Mouse (Mus musculus) stomach, embryonic 16.5 days (tissue): ENCODE results near the gene Med13. TPM values are rescaled to one million over a fixed set of nuclear protein-coding genes. Genes with fewer than 3 reads are reported as not detected.

Experiments
- ATAC-seq: fragments of 200-750 bp; cut with Nextera tagmentation; 2 replicates; pipeline ENCODE4 v1.8.0; 2017; ENCODE audit warnings: moderate number of reproducible peaks, moderate TSS enrichment; ENCODE audit not compliant: insufficient read depth, low FRiP score
- H3K27ac ChIP-seq: fragments of 300-500 bp; sonication (generic); 2 replicates; pipeline ENCODE4 v1.5.1; 2014; ENCODE audit warnings: low read length
- H3K27me3 ChIP-seq: fragments of 300-500 bp; sonication (generic); 2 replicates; pipeline ENCODE4 v1.6.1; 2014; ENCODE audit warnings: low read length, control low read depth, mixed read lengths; ENCODE audit not compliant: control insufficient read depth, insufficient read depth
- H3K36me3 ChIP-seq: fragments of 300-500 bp; sonication (generic); 2 replicates; pipeline ENCODE4 v1.6.1; 2014; ENCODE audit warnings: low read length; ENCODE audit not compliant: control insufficient read depth, insufficient read depth
- H3K4me1 ChIP-seq: fragments of 300-500 bp; sonication (generic); 2 replicates; pipeline ENCODE4 v1.6.1; 2014; ENCODE audit warnings: low read length, control low read depth, mixed read lengths; ENCODE audit not compliant: control insufficient read depth, insufficient read depth
- H3K4me2 ChIP-seq: fragments of 300-500 bp; sonication (generic); 2 replicates; pipeline ENCODE4 v1.6.1; 2014; ENCODE audit warnings: low read depth, low read length, mixed read lengths
- H3K4me3 ChIP-seq: fragments of 300-500 bp; sonication (generic); replicated peaks from 2 replicates; pipeline ENCODE4 v1.5.1; 2014; ENCODE audit warnings: mild to moderate bottlenecking, low read length
- H3K9ac ChIP-seq: fragments of 300-500 bp; sonication (generic); 2 replicates; pipeline ENCODE4 v1.6.1; 2014; ENCODE audit warnings: low read length
- H3K9me3 ChIP-seq: fragments of 300-500 bp; sonication (generic); replicated peaks from 2 replicates; pipeline ENCODE4 v1.6.1; 2016; ENCODE audit warnings: low read length, control low read depth; ENCODE audit not compliant: control insufficient read depth
- WGBS: fragments of 180-500 bp; shearing (Covaris S2); extraction: QIAGEN DNeasy Blood & Tissue Kit; methylation state at CpG from one replicate; pipeline ENCODE4 v1.1.7; 2014; 5-methylcytosine and 5-hydroxymethylcytosine counted together
- polyA plus RNA-seq: library from polyadenylated mRNA; unstranded; fragments of >200 nt; fragmentation: Nextera tagmentation; extraction: Ambion mirVana; gene quantifications from 2 replicates; pipeline ENCODE4 v1.2.1, GENCODE M21; 2015

Gene Med13
- polyA plus RNA-seq, 1 experiment from 2014 or later, result 9.1 TPM

DNA sequence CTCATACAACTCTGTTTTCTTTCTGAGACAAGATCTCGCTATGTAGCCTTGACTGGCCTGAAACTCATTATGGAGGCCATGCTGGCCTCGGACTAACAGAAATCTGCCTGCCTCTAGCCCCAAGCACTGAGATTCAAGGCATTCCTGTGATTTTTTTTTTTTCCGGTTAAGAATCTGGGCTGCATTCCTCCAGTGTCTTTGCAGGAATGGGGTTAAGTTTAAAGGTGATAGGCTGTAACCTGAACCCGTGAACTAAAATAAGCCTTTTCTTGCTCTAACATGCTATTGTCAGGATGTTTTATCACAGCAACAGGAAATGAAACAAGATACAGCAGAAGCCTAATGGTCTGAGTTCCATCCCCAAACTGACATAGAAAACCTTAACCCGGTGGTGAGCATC is 11.6 kb upstream of the Med13 start:
- H3K4me2 ChIP-seq, result no peak overlapping the region
- no peaks in the 10 kb centered on the region for H3K9me3 ChIP-seq
- no peak for ATAC-seq
- H3K9ac ChIP-seq, result no peak overlapping the region
- H3K36me3 ChIP-seq, result no peaks in the 10 kb centered on the region
- 50% methylated on average over 5 of the region's 5 CpGs for WGBS
- no peaks in the 10 kb centered on the region for H3K27me3 ChIP-seq
- no peak overlapping the region for H3K4me3 ChIP-seq
- no peaks in the 10 kb centered on the region for H3K4me1 ChIP-seq
- H3K27ac ChIP-seq, result no peak overlapping the region

DNA sequence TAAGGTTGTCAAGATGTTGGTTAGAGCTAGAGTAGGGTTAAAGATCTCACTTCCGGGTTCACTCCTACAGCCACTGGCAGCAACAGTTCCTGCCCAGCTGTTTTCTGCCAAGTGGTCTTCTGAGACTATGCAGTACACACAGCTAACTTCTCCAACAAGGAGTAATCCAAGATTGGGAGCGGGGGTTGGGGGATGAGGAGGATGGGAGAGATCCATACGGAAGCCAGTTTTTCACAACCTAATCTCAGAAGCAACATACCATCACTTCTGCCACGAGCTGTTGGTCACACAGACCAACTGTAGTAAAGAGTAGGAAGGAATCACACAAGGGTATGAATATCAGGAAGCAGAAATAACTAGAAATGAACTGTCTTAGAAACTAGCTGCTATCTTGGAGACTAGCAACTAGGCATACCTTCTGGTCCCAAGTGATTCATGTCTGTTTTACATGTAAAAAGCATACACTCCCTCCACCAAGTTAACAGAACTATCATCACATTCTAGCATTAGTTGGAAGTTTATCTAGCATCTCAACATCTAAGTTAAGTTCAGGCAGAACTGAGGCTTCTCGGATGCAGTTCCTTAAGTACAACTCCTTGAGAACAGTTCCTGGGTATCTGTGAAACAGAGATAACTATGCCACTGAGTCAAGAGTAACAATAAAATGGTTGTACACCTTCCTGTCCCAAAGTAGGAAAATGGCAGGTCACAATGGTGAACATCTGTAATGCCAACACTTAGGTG is 7.5 kb upstream of the Med13 start:
- H3K27me3 ChIP-seq, result no peaks in the 10 kb centered on the region
- H3K36me3 ChIP-seq, result no peaks in the 10 kb centered on the region
- no peaks in the 10 kb centered on the region for H3K9me3 ChIP-seq
- no peak for ATAC-seq
- no peak overlapping the region for H3K4me2 ChIP-seq
- H3K27ac ChIP-seq, result no peak overlapping the region
- H3K4me1 ChIP-seq, result no peaks in the 10 kb centered on the region
- H3K4me3 ChIP-seq, result no peak overlapping the region
- 63% methylated on average over 5 of the region's 5 CpGs for WGBS
- H3K9ac ChIP-seq, result no peak overlapping the region

DNA sequence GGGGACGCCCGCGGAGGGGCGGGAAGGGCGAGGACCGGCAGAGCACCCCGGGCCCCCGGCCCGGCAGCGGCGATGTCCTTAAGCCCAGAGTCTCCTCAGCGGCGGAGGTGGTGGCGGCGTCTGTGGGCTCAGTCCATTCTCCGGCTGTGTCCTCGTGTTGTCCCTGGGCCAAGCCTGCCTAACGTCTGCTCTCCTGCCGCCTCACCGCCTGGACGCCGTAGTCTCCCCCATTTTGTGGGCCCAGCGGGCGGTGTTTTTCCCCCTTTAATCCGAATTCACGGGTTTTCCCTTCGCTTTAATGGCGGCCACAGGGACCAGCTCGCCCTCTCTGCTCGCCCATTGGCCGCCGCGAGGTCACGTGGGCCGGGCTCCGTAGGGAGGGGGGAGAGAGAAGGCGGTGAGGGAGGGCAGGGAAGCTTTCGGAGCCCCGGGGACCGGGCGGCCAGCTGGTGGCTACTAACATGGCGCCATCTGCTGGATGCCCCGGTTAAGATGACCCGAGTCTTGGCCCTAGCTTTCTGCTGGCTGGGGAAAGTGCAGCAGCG is 654 bp upstream of the Med13 start:
- Histone ChIP-seq H3K27me3 (no peaks in the 10 kb centered on the region), H3K4me2 (peak overlapping the region; percentile 29; the same call in 1 of the 2 replicates), H3K4me3 (peak overlapping the region; percentile 98), H3K4me1 (peaks cover 21% of the 10 kb centered on the region), H3K36me3 (0 out of 2 replicates have a peak, but pooled peaks cover 3% of the 10 kb centered on the region), H3K9ac (peak overlapping the region; percentile 97), H3K9me3 (no peaks in the 10 kb centered on the region), H3K27ac (peak overlapping the region; percentile 99)
- ATAC-seq, result peak; percentile 98
- under 1% methylated on average over 45 of the region's 45 CpGs for WGBS

DNA sequence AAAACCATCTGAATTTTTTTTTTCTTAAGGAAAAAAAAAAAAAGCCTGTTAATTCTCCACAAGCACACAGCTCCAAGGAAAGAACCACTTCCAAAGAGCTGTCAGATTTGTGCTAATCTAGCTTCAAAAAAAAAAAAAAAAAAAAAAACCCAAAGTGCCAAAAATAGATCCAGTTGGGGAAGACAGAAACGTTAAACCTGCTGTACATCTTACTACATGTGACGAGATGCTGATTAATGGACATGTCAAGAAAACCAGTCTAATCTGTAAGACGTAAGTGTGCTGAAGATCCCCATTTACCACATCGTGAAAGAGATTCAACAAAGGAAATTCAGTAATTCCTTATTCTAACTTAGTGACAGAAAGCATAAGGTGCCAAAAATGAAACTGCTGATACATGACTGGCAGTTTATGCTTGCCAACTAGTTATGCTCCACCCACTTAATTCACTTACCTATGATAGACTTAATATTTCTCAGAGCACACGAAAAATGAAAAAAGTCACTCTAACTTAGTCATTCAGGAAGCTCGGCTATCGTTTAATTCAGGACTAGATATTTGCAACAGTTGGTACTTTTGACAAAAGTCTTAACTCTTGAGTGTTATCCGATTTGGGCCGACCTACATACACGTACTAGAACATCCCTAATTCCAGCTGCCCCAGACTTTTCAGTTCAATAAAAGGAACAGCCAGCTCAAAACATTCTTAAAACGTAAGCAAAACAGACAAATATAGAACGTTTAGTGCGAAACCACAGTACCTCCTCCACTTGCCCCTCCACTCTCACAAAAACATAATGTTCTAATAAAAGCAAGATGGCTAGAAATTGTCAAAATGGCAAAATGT is 1.2 kb downstream of the Med13 start:
- H3K4me1 ChIP-seq, result peaks cover 24% of the 10 kb centered on the region
- H3K27ac ChIP-seq, result 0 out of 2 replicates have a peak overlapping the region, but pooled peaks have one; percentile 15
- H3K9me3 ChIP-seq, result no peaks in the 10 kb centered on the region
- H3K4me3 ChIP-seq, result peak overlapping the region; percentile 98
- H3K9ac ChIP-seq, result peak overlapping the region; percentile 97
- ATAC-seq, result no peak
- H3K4me2 ChIP-seq, result peak overlapping the region; percentile 61
- no peaks in the 10 kb centered on the region for H3K27me3 ChIP-seq
- WGBS, result 2% methylated on average over 13 of the region's 13 CpGs
- 0 out of 2 replicates have a peak, but pooled peaks cover 3% of the 10 kb centered on the region for H3K36me3 ChIP-seq

DNA sequence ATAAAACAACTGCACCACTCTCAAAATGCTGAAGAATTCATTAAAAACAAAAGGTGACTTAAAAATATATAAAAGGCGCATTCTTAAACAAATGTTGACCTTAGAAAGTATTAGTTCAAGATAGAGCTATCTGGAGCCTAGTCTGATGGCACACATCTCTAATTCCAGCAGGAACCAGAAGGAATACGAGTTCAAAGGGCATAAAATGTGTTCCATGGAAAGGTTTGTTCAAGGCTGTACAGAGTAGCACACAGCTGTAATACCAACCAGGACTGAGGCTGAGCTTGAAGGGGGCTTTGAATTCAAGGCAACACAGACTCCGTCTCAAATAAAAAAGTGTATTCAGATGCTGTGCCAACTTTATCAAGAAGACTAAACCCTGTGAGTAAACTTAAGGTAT is 3.8 kb downstream of the Med13 start:
- no peak overlapping the region for H3K4me2 ChIP-seq
- H3K9me3 ChIP-seq, result no peaks in the 10 kb centered on the region
- H3K36me3 ChIP-seq, result 0 out of 2 replicates have a peak, but pooled peaks cover 3% of the 10 kb centered on the region
- no peak overlapping the region for H3K9ac ChIP-seq
- 58% methylated on average over 3 of the region's 3 CpGs for WGBS
- no peak overlapping the region for H3K4me3 ChIP-seq
- peaks cover 24% of the 10 kb centered on the region for H3K4me1 ChIP-seq
- ATAC-seq, result no peak
- no peak overlapping the region for H3K27ac ChIP-seq
- no peaks in the 10 kb centered on the region for H3K27me3 ChIP-seq

DNA sequence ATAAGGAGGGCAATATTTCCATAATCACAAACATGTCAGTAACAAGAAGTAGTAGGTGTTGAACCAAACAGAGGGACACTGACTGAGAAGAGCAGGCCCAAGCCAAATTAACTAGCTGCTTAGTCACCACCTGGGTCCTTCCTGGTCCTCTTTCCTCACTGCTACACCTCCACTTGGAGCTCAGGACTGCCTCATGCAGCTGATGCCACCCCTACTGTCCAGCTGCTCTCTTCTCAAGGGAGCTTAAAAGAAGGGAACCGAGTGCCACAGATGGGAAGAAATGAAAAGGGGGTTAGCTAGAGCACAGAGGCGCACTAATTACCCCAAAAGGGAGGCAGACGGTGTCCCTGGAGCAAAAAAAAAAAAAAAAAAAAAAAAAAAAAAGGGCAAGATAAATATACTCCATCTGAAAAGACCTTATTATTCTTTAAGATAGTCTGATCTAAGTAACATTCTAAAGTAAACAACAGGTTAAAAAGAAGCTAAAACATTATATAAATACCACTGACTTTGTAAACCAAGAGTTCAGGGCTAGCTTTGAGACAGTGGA is 5.6 kb downstream of the Med13 start:
- 37% methylated on average over 3 of the region's 3 CpGs for WGBS
- Histone ChIP-seq H3K9ac (no peak overlapping the region), H3K4me2 (no peak overlapping the region), H3K4me3 (no peak overlapping the region), H3K36me3 (0 out of 2 replicates have a peak, but pooled peaks cover 3% of the 10 kb centered on the region), H3K4me1 (peaks cover 24% of the 10 kb centered on the region), H3K27me3 (no peaks in the 10 kb centered on the region), H3K9me3 (no peaks in the 10 kb centered on the region), H3K27ac (no peak overlapping the region)
- ATAC-seq, result no peak

DNA sequence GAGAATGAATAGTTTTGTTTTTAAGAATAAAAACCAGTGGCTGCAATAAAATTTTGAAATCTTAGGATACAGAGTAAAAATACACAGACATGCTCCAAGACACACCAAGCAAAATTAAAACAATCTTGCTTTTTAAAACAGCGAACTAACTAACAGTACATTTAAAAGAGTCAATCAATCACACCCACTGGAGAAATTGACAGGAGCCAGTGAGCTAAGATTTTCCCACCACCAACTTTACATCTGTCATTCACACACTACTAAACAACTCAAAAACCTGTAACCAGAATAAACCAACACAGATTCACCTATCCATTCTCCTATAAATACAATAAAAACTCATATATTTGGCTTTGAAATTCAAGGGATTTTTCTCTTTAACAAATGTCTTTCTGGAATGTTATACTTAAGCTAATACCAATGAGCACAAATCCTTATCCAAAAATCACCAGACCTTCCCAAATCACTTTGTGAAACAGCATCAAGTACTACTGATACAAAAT is 6.7 kb downstream of the Med13 start:
- peaks cover 23% of the 10 kb centered on the region for H3K4me1 ChIP-seq
- H3K27me3 ChIP-seq, result no peaks in the 10 kb centered on the region
- H3K4me3 ChIP-seq, result no peak overlapping the region
- WGBS, result 53% methylated on average over 1 of the region's 1 CpGs
- 0 out of 2 replicates have a peak, but pooled peaks cover 3% of the 10 kb centered on the region for H3K36me3 ChIP-seq
- H3K9me3 ChIP-seq, result no peaks in the 10 kb centered on the region
- H3K4me2 ChIP-seq, result no peak overlapping the region
- H3K9ac ChIP-seq, result no peak overlapping the region
- no peak for ATAC-seq
- H3K27ac ChIP-seq, result no peak overlapping the region

DNA sequence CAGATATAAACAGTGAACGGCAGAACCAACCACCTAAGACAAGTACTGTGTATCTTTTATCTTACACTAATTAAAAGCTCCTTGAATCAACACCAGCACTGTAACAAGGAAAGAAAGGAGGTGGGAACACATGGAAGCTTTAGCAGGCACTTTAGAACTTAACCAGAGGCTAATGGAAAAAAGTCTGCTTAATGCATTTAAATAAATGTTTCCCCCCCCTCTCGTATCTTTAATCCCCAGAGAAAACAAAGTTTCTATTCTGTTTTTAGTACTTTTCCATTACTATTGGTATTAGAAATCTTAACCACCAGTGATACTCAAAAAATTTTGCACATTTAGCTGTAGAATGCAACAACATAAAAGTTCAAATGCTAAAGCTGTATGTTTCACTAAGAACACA is 8.1 kb downstream of the Med13 start:
- no peak overlapping the region for H3K27ac ChIP-seq
- no peak overlapping the region for H3K9ac ChIP-seq
- WGBS, result 34% methylated on average over 2 of the region's 2 CpGs
- H3K4me2 ChIP-seq, result no peak overlapping the region
- ATAC-seq, result no peak
- no peaks in the 10 kb centered on the region for H3K9me3 ChIP-seq
- no peak overlapping the region for H3K4me3 ChIP-seq
- H3K4me1 ChIP-seq, result peaks cover 13% of the 10 kb centered on the region
- H3K36me3 ChIP-seq, result peaks cover 5% of the 10 kb centered on the region; the same call in 1 of the 2 replicates
- no peaks in the 10 kb centered on the region for H3K27me3 ChIP-seq
